Mouse (Mus musculus) neural tube, embryonic 14.5 days (tissue): ENCODE measurements around the gene Eif4enif1. TPM values are rescaled to one million over a fixed set of nuclear protein-coding genes. Genes with fewer than 3 reads are reported as not detected.
A peak's percentile ranks its signal among the peaks of the same experiment; 100 is the strongest.
"Not testable (repeated sequence)": the region's sequence is repeated elsewhere in the genome, so short reads cannot be mapped to it uniquely, and the experiment has no call there.

ENCODE experiments used
- ATAC-seq: fragments of 200-750 bp; cut with Nextera tagmentation; 2 replicates; pipeline ENCODE4 v1.8.0; 2017; ENCODE audit warnings: low read depth, mild to moderate bottlenecking, moderate TSS enrichment, moderate library complexity
- H3K27ac ChIP-seq: fragments of 300-500 bp; sonication (generic); 2 replicates; pipeline ENCODE4 v1.5.1; 2014; ENCODE audit warnings: low read depth, mild to moderate bottlenecking, control low read depth, low read length, moderate library complexity, mixed read lengths
- H3K27me3 ChIP-seq: fragments of 300-500 bp; sonication (generic); 2 replicates; pipeline ENCODE4 v1.6.1; 2014; ENCODE audit warnings: low read length; ENCODE audit not compliant: control insufficient read depth, insufficient read depth
- H3K36me3 ChIP-seq: fragments of 300-500 bp; sonication (generic); 2 replicates; pipeline ENCODE4 v1.6.1; 2014; ENCODE audit warnings: low read length, mixed read lengths; ENCODE audit not compliant: control insufficient read depth, insufficient read depth
- H3K4me1 ChIP-seq: fragments of 300-500 bp; sonication (generic); 2 replicates; pipeline ENCODE4 v1.6.1; 2014; ENCODE audit warnings: low read length; ENCODE audit not compliant: control insufficient read depth, insufficient read depth
- H3K4me2 ChIP-seq: fragments of 300-500 bp; sonication (generic); 2 replicates; pipeline ENCODE4 v1.6.1; 2014; ENCODE audit warnings: mild to moderate bottlenecking, low read depth, low read length, control low read depth
- H3K4me3 ChIP-seq: fragments of 300-500 bp; sonication (generic); 2 replicates; pipeline ENCODE4 v1.5.1; 2014; ENCODE audit warnings: low read depth, low read length, control low read depth, mixed read lengths
- H3K9ac ChIP-seq: fragments of 300-500 bp; sonication (generic); replicated peaks from 2 replicates; pipeline ENCODE4 v1.6.1; 2014; ENCODE audit warnings: low read depth, mild to moderate bottlenecking, control low read depth, low read length, mixed read lengths
- H3K9me3 ChIP-seq: fragments of 300-500 bp; sonication (generic); 2 replicates; pipeline ENCODE4 v1.6.1; 2016; ENCODE audit warnings: low read length; ENCODE audit not compliant: control insufficient read depth
- WGBS: fragments of 180-500 bp; shearing (Covaris S2); extraction: QIAGEN DNeasy Blood & Tissue Kit; methylation state at CpG from one replicate; pipeline ENCODE4 v1.1.7; 2014; 5-methylcytosine and 5-hydroxymethylcytosine counted together
- polyA plus RNA-seq: library from polyadenylated mRNA; unstranded; fragments of >200 nt; fragmentation: Nextera tagmentation; extraction: Ambion mirVana; gene quantifications from 2 replicates; pipeline ENCODE4 v1.2.1, GENCODE M21; 2014

The Eif4enif1 gene
- polyA plus RNA-seq, 1 experiment from 2014 or later = 64.5 TPM

DNA sequence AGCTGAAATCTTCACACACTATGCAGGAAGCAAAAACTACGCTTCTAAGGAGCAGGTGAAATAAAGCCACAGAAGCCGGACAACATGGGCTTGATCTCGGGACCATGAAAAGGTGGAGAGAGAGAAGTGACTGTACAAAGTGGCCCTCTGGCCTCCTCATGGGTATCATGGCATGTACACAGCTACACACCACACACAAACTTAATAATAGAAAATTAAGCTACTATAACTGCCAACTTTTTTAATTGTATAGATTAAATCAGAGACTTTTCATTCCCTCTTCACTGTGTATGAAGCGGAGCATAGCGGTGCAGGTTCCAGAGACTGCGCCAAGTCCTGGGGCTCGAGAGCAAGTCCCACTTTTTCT is 22.5 kb upstream of the Eif4enif1 start:
- not testable (repeated sequence) for H3K4me2 ChIP-seq, H3K9ac ChIP-seq, ATAC-seq, H3K9me3 ChIP-seq, H3K4me3 ChIP-seq, H3K27ac ChIP-seq, H3K36me3 ChIP-seq, H3K27me3 ChIP-seq, H3K4me1 ChIP-seq
- 90% methylated on average over 7 of the region's 7 CpGs for WGBS

- not testable (repeated sequence) for H3K27ac ChIP-seq, H3K36me3 ChIP-seq, H3K9me3 ChIP-seq, H3K9ac ChIP-seq, ATAC-seq, H3K4me3 ChIP-seq, H3K27me3 ChIP-seq, H3K4me1 ChIP-seq, H3K4me2 ChIP-seq
- WGBS = 78% methylated on average over 6 of the region's 6 CpGs
These were observed 21.6 kb upstream of the Eif4enif1 start for GRCm38 (mm10) chr11:3180510-3181160.

- H3K4me2 ChIP-seq, H3K27me3 ChIP-seq, H3K4me3 ChIP-seq, H3K4me1 ChIP-seq, H3K9ac ChIP-seq, H3K9me3 ChIP-seq, ATAC-seq, H3K36me3 ChIP-seq, H3K27ac ChIP-seq: not testable (repeated sequence)
- 66% methylated on average over 4 of the region's 4 CpGs for WGBS
These were observed 20.9 kb upstream of the Eif4enif1 start for GRCm38 (mm10) chr11:3181250-3181649.

- H3K27ac ChIP-seq, H3K4me1 ChIP-seq, ATAC-seq, H3K27me3 ChIP-seq, H3K4me2 ChIP-seq, H3K9ac ChIP-seq, H3K4me3 ChIP-seq, H3K9me3 ChIP-seq, H3K36me3 ChIP-seq: not testable (repeated sequence)
- 36% methylated on average over 1 of the region's 1 CpGs for whole genome bisulfite sequencing
These were observed 20.2 kb upstream of the Eif4enif1 start for GRCm38 (mm10) chr11:3181971-3182370.

GRCm38 (mm10) chr11:3182707-3183106 is 19.5 kb upstream of the Eif4enif1 start:
- not testable (repeated sequence) for H3K4me2 ChIP-seq, ATAC-seq, H3K4me1 ChIP-seq, H3K9ac ChIP-seq, H3K27me3 ChIP-seq, H3K27ac ChIP-seq, H3K36me3 ChIP-seq, H3K9me3 ChIP-seq, H3K4me3 ChIP-seq
- 87% methylated on average over 1 of the region's 1 CpGs for WGBS

- no peaks in the 10 kb centered on the region for H3K27me3 ChIP-seq
- no peaks in the 10 kb centered on the region for H3K4me1 ChIP-seq
- no peak for ATAC-seq
- H3K27ac ChIP-seq = no peak within 1 kb of the TSS
- H3K9me3 ChIP-seq = no peaks in the 10 kb centered on the region
- H3K4me3 ChIP-seq = no peak within 1 kb of the TSS
- no peak within 1 kb of the TSS for H3K9ac ChIP-seq
- H3K36me3 ChIP-seq = no peaks in the 10 kb centered on the region
- H3K4me2 ChIP-seq = no peak within 1 kb of the TSS
- WGBS = 85% methylated on average over 25 of the region's 25 CpGs
These were observed 8.8 kb upstream of the Eif4enif1 start, which contains the start of gene Sfi1 for GRCm38 (mm10) chr11:3193363-3193762. Sfi1 (minus strand) TSS chr11:3193463.

- not testable (repeated sequence) for H3K36me3 ChIP-seq, H3K4me3 ChIP-seq, H3K27ac ChIP-seq, ATAC-seq, H3K9ac ChIP-seq, H3K4me2 ChIP-seq, H3K9me3 ChIP-seq, H3K27me3 ChIP-seq, H3K4me1 ChIP-seq
- whole genome bisulfite sequencing = 93% methylated on average over 6 of the region's 7 CpGs
These were observed 1.6 kb upstream of the Eif4enif1 start for GRCm38 (mm10) chr11:3200636-3201035.

GRCm38 (mm10) chr11:3201326-3202230 is 614 bp upstream of the Eif4enif1 start:
- Histone ChIP-seq H3K4me2 (peak overlapping the region; percentile 2; the same call in 1 of the 2 replicates), H3K9ac (no peak overlapping the region), H3K4me1 (no peaks in the 10 kb centered on the region), H3K27me3 (no peaks in the 10 kb centered on the region), H3K27ac (no peak overlapping the region), H3K36me3 (no peaks in the 10 kb centered on the region), H3K4me3 (peak overlapping the region; percentile 30), H3K9me3 (no peaks in the 10 kb centered on the region)
- ATAC-seq = no peak
- 10% methylated on average over 16 of the region's 16 CpGs for WGBS

DNA sequence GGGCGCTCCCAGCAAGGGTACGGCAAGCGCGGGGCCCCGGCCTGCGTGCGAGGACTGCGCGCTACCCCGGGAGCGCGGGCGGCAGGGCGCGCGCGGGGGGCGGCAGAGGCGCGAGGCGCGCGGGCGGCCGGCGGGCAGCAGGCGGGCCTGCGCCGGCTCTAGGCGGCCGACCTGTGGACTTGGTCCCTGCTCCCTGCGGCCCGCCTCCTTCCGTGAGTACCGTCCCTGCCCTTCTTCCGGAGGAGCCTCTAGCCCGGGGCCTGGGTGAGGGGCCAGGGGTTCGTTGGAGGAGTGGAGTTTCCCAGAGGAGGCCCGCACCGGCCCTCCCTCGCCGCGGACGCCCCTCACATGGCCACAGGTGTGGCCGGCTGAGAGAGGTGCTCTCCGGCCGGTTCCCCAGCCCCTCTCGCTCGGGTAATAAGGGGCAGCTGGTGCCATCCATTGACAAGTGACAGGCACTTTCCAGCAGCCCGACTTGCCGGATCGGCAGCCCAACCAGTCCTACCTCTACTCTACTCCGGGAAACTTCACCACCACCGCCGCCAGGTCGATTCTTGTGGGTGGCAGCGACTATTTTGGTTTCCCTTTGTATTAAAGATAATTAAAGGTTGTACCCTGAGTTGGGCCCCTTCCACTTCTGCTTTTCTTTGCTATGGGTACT is 719 bp downstream of the Eif4enif1 start:
- Histone ChIP-seq H3K9ac (peak overlapping the region; percentile 16), H3K4me1 (no peaks in the 10 kb centered on the region), H3K4me2 (peak overlapping the region; percentile 25), H3K27ac (peak overlapping the region; percentile 1; the same call in 1 of the 2 replicates), H3K27me3 (no peaks in the 10 kb centered on the region), H3K4me3 (peak overlapping the region; percentile 30), H3K9me3 (no peaks in the 10 kb centered on the region), H3K36me3 (peaks cover 8% of the 10 kb centered on the region)
- WGBS = under 1% methylated on average over 29 of the region's 57 CpGs
- peak; percentile 7; the same call in 1 of the 2 replicates for ATAC-seq
